Mouse (Mus musculus): ENCODE measurements at regions not wholly inside any gene's neighbourhood (a gene's known extent, or its start where the extent isn't known, plus 50 kb on each side); places are given as distances from the start of the nearest gene placed in this dataset.
"Not testable (repeated sequence)": the region's sequence is repeated elsewhere in the genome, so short reads cannot be mapped to it uniquely, and the experiment has no call there.

- Histone ChIP-seq H3K4me1 (ENCODE audit: control insufficient read depth, insufficient read depth, low read length) (no peaks in the 10 kb centered on the region; the same call in none of the 2 replicates), H3K79me2 (ENCODE audit: control insufficient read depth, insufficient read depth, low read length) (no peaks in the 10 kb centered on the region), H3K9ac (ENCODE audit: low read depth, low read length) (no peak overlapping the region), H3K4me3 (ENCODE audit: insufficient read depth, low read depth, low read length) (no peak overlapping the region), H3K36me3 (ENCODE audit: control insufficient read depth, insufficient read depth, low read length) (no peaks in the 10 kb centered on the region), H3K27me3 (ENCODE audit: control insufficient read depth, insufficient read depth, low read length) (no peaks in the 10 kb centered on the region), H3K27ac (replicated peaks; ENCODE audit: insufficient read depth, low read depth, low read length) (peak overlapping the region; percentile 54)
- WGBS: 71% methylated on average over 3 of the region's 3 CpGs
- TF ChIP-seq POLR2A (IDR thresholded peaks at IDR 0.05; ENCODE audit: extremely low read depth, insufficient read depth, low read length) (no peak), CTCF (IDR thresholded peaks at IDR 0.05; ENCODE audit: low read depth, low read length) (no peak)
- peak; percentile 80 for DNase-seq (ENCODE audit: extremely low read depth, low read depth, low spot score)
Observed at GRCm38 (mm10) chr3:18452197-18452933, 504.2 kb downstream of the Cypt12 start.

GRCm38 (mm10) chr3:18453220-18453985, 505.2 kb downstream of the Cypt12 start:
- no peak overlapping the region for H3K9ac ChIP-seq (ENCODE audit: low read depth, low read length)
- H3K4me1 ChIP-seq (ENCODE audit: control insufficient read depth, insufficient read depth, low read length): no peaks in the 10 kb centered on the region; the same call in none of the 2 replicates
- no peak overlapping the region for H3K27ac ChIP-seq (replicated peaks; ENCODE audit: insufficient read depth, low read depth, low read length)
- DNase-seq (ENCODE audit: extremely low read depth, low read depth, low spot score): no peak
- WGBS: 90% methylated on average over 3 of the region's 3 CpGs
- H3K36me3 ChIP-seq (ENCODE audit: control insufficient read depth, insufficient read depth, low read length): no peaks in the 10 kb centered on the region
- H3K4me3 ChIP-seq (ENCODE audit: insufficient read depth, low read depth, low read length): no peak overlapping the region
- no peaks in the 10 kb centered on the region for H3K27me3 ChIP-seq (ENCODE audit: control insufficient read depth, insufficient read depth, low read length)
- TF ChIP-seq CTCF (IDR thresholded peaks at IDR 0.05; ENCODE audit: low read depth, low read length) (no peak), POLR2A (IDR thresholded peaks at IDR 0.05; ENCODE audit: extremely low read depth, insufficient read depth, low read length) (no peak)
- no peaks in the 10 kb centered on the region for H3K79me2 ChIP-seq (ENCODE audit: control insufficient read depth, insufficient read depth, low read length)

- H3K9ac ChIP-seq (ENCODE audit: low read depth, low read length): no peak overlapping the region
- H3K79me2 ChIP-seq (ENCODE audit: control insufficient read depth, insufficient read depth, low read length): no peaks in the 10 kb centered on the region
- no peaks in the 10 kb centered on the region for H3K27me3 ChIP-seq (ENCODE audit: control insufficient read depth, insufficient read depth, low read length)
- no peaks in the 10 kb centered on the region; the same call in none of the 2 replicates for H3K4me1 ChIP-seq (ENCODE audit: control insufficient read depth, insufficient read depth, low read length)
- no peak overlapping the region for H3K4me3 ChIP-seq (ENCODE audit: insufficient read depth, low read depth, low read length)
- 90% methylated on average over 2 of the region's 2 CpGs for WGBS
- no peak for DNase-seq (ENCODE audit: extremely low read depth, low read depth, low spot score)
- no peak for TF ChIP-seq CTCF (IDR thresholded peaks at IDR 0.05; ENCODE audit: low read depth, low read length)
- no peak overlapping the region for H3K27ac ChIP-seq (replicated peaks; ENCODE audit: insufficient read depth, low read depth, low read length)
- no peaks in the 10 kb centered on the region for H3K36me3 ChIP-seq (ENCODE audit: control insufficient read depth, insufficient read depth, low read length)
Observed at GRCm38 (mm10) chr3:18453986-18454291, 505.7 kb downstream of the Cypt12 start.

- not testable (repeated sequence) for H3K27ac ChIP-seq (replicated peaks; ENCODE audit: insufficient read depth, low read depth, low read length); H3K9ac ChIP-seq (ENCODE audit: low read depth, low read length); H3K4me3 ChIP-seq (ENCODE audit: insufficient read depth, low read depth, low read length); H3K27me3 ChIP-seq (ENCODE audit: control insufficient read depth, insufficient read depth, low read length); H3K36me3 ChIP-seq (ENCODE audit: control insufficient read depth, insufficient read depth, low read length); H3K79me2 ChIP-seq (ENCODE audit: control insufficient read depth, insufficient read depth, low read length); H3K4me1 ChIP-seq (ENCODE audit: control insufficient read depth, insufficient read depth, low read length); DNase-seq (ENCODE audit: extremely low read depth, low read depth, low spot score)
- WGBS: 95% methylated on average over 4 of the region's 4 CpGs
Observed at GRCm38 (mm10) chr3:18454558-18455191, 506.5 kb downstream of the Cypt12 start.

GRCm38 (mm10) chr3:18456033-18456690, 508.0 kb downstream of the Cypt12 start:
- Histone ChIP-seq H3K27me3 (ENCODE audit: control insufficient read depth, insufficient read depth, low read length) (no peaks in the 10 kb centered on the region), H3K27ac (replicated peaks; ENCODE audit: insufficient read depth, low read depth, low read length) (no peak overlapping the region), H3K36me3 (ENCODE audit: control insufficient read depth, insufficient read depth, low read length) (no peaks in the 10 kb centered on the region), H3K79me2 (ENCODE audit: control insufficient read depth, insufficient read depth, low read length) (no peaks in the 10 kb centered on the region), H3K4me3 (ENCODE audit: insufficient read depth, low read depth, low read length) (no peak overlapping the region), H3K9ac (ENCODE audit: low read depth, low read length) (no peak overlapping the region), H3K4me1 (ENCODE audit: control insufficient read depth, insufficient read depth, low read length) (peaks cover 7% of the 10 kb centered on the region)
- WGBS: 92% methylated on average over 2 of the region's 2 CpGs
- TF ChIP-seq CTCF (IDR thresholded peaks at IDR 0.05; ENCODE audit: low read depth, low read length) (no peak), POLR2A (IDR thresholded peaks at IDR 0.05; ENCODE audit: extremely low read depth, insufficient read depth, low read length) (no peak)
- DNase-seq (ENCODE audit: extremely low read depth, low read depth, low spot score): no peak
